Mouse (Mus musculus) liver, adult (tissue): ENCODE measurements around the gene Akr1b3.

ENCODE experiments used
- GATA4 ChIP-seq: IDR thresholded peaks from 2 replicates; pipeline ENCODE4 v1.6.1; 2014; ENCODE audit warnings: mild to moderate bottlenecking, low read length; ENCODE audit not compliant: insufficient replicate concordance

The Akr1b3 gene

GRCm38 (mm10) chr6:34292196-34292881 is 24.9 kb downstream of the Akr1b3 start:
- no peak for TF ChIP-seq GATA4

DNA sequence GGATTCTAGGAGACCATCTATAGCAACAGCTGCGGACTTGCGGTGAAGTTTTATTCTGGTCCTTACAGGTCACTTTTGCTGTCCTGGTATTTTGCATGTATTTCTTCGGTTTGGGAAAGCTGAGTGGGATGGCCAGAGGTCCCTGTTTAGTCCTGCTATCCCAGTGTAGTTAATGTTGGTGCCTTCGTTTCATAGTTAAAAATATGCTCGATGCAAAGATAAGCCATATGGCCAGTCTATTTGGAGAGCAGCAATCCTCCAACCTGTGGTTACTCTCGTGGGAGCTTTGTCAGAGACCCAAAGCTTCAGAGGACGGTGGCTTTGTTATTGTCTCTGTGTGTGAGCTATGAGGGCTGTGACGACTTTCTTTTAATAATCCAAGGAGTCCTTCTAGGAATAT is 26.6 kb downstream of the Akr1b3 start:
- no peak for TF ChIP-seq GATA4

DNA sequence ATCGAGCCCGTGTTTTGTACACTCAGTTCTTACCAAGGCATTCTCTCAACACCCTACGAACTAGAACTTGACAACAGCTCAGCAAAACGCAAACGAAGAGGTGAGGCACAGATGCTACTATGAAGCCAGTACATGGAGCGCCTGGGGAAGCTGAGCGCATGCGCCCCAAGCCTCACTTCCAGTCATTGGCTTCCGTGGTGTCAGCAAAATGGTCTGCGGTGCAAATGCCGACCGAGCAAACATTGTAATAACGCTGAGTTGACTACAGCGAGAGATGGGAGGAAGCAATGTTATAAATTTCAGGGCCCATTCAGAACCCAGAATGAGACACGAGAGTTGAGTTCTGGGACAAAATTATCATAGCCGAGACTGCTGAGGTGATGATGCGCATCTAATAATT is 27.2 kb downstream of the Akr1b3 start:
- TF ChIP-seq GATA4 = no peak

DNA sequence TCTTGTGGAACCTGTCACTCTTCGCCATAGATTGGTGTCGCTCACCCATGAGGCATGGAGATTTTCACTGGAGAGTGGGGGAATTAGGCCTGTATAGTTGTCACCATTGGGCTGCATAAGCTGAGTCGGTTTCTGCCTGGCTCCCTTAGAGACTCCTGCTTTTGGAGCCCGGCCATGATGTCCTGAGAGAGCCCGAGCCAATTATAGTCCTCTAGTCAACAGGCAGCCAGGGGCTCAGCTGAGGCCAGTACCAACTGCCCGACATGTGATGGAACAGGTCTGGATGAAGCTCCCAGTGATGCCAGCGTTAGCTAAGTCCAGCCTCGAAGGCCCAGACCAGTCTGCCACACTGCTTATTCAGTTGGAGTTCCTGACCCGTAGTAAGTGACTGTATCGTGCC is 29.2 kb downstream of the Akr1b3 start:
- no peak for TF ChIP-seq GATA4

DNA sequence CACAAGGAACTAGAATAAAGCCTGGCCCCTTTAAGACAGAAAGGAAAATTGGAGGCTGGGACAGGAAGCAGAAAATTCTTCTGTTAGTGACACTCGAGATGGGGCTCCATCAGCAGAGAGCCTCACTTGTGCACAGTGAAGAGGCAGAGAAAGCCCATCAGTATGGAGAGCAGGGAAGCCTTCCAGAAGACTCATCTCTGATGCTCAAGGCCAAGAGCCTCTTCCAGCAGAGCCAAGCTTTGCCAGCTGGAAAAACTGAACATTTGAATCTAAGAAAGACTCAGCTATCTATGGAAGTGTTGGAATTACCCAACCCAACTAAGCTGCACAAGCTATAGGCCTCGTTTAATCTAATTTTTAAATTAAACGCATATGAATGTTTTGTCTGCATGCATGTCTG is 30.4 kb downstream of the Akr1b3 start:
- no peak for TF ChIP-seq GATA4

- no peak for TF ChIP-seq GATA4
Observed at GRCm38 (mm10) chr6:34278385-34278784, 38.9 kb downstream of the Akr1b3 start.

DNA sequence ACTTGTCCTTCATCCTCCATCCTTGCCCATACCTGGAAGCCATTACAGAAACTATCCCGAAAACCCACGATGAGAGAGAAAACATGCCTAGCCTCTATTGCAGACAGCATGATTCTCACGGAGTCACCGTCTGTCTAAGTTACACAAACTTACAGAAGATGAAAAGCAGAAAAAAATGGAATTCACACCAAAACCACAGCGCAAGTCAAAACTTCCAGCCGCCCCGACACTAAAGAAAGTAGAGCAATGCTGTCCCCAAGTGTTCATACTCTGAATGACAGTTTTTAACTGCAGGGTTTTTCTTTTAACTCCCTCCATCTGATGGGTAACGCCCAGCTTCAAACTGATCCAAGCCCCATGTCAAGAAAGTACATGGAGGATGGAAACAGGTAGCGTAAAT is 39.6 kb downstream of the Akr1b3 start:
- TF ChIP-seq GATA4 = no peak

GRCm38 (mm10) chr6:34274346-34274745 is 42.9 kb downstream of the Akr1b3 start:
- no peak for TF ChIP-seq GATA4

DNA sequence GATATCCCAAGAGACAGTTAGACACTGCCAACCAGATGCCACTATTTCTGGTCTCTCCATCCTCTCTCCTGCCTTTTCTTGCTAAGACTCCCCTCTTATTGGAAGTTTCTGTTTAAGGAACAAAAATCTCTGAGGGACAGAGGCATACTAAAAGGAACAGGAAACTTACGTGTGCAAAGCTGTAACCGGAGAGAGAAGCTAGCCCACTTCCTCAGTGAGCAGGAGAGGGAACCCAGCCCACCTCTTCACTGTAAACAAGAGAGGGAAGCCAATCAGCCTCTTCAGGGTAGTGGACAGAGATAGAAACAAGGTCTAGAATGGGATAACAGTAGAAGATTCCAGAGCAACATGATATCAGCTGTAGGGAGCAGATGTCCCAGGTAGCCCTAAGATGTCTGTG is 44.2 kb downstream of the Akr1b3 start:
- no peak for TF ChIP-seq GATA4

DNA sequence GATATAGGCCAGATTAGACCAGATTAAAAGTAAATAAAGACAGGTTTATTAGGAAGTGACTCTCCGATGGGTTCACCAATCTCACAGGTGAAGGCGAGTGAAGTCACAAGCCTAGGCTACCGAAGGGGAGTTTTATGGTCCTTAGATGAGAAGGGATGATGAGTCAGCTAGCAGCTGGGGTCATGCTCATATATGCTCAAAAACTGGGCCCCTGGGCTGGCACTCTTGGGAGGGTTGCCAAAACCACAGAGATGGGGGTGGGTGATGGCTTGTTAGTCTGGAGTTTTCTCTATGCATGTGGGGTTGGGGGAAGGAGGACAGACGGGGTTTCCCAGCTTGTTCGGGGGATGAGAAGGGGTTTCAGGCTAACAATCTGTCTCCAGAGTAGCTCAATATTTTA is 44.8 kb downstream of the Akr1b3 start:
- TF ChIP-seq GATA4 = no peak

DNA sequence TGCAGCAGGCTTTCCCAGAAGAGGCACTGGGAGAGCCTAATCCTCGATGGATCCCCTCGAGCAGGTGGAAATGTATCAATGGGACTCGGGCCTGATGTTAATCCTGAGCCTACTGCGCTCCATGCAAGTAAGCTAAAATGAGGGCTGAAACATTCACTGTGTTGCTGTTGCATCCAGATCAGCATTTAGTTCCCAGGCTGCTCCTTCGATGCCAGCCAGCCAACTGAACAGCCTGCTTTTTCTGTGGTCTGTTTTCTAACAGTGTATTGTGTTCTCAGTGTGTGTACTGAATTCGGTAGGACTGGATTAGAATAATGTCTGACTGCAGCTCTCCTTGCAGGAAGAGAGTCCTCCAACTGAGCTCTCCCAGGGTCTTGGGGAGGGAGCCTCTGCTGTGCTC is 46.6 kb downstream of the Akr1b3 start:
- no peak for TF ChIP-seq GATA4

DNA sequence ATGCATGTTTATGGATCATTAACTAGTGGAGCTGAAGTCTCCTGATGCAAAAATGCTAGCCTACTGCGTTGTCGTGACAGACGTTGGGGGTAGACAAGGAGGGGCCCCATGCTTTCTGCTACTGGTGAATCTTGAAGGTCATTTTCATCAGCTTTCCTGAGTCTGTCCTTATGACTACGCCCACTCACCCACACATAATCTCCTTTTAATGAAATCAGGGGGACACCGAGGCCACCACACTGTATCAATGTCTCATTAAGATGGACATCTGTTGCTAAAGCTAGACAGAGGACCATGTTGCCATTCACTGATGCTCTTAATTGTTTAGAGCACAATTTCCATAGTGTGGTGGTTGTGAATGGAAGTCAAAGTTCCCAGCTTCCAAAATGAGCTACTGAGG is 58.7 kb downstream of the Akr1b3 start:
- TF ChIP-seq GATA4 = no peak
